Mouse (Mus musculus): Measurements from ENCODE around the gene Foxk1.

Gene Foxk1

DNA sequence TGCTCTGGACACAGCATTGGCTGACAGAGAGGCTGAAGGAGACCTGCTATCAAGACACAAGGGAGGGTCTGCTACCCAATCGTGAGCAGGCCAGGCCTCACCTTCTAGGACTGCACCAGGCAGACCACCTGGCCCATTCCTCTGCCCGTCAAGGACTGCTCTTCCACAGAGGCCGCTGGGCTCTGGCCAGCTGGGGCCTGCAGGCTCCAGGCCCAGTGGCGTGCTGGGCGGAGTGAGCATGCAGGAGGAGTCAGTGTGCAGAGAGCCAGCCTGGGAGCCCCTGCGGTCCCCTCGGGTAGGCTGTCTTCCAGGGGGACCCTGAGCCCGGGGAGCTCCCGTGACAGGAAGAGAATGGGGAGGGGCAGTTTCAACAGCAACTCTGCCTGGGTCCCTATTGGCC lies 85.4 kb downstream of the Foxk1 start:
- DNase-seq: no peak

DNA sequence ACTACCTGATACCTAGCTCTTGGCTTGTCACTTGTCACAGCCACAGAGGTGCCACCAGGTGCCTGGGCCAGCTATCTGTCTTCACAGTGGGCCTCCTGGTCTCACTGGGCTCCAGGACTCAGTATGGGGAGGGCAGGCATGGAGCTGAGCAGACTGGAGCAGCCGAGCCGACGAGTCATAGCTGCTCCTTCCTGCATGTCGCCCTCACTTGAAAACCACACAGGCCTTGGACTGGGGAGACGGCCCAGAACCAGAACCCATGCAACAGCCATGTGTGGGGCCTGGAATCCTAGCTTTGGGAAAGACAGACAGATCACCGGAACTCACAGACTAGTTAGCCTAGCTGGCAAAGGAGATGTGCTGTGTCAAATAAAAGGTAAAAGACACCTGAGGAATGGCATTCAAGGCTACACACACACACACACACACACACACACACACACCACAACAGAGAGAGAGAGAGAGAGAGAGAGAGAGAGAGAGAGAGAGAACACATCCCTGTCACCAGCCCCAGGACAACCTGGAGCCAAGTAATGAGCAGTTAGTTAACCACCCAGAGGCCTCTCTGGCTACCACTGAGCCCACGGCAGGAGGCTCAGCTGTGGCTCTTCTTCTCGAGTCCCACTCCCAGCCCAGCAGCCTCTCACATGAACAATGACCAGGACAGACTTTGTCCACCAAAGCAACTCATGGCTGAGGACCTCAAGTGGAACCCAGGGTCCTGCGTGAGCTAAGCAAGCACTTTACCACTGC lies 88.8 kb downstream of the Foxk1 start:
- no peak for DNase-seq

GRCm38 (mm10) chr5:142493307-142493706 lies 92.0 kb downstream of the Foxk1 start:
- DNase-seq: no peak

DNA sequence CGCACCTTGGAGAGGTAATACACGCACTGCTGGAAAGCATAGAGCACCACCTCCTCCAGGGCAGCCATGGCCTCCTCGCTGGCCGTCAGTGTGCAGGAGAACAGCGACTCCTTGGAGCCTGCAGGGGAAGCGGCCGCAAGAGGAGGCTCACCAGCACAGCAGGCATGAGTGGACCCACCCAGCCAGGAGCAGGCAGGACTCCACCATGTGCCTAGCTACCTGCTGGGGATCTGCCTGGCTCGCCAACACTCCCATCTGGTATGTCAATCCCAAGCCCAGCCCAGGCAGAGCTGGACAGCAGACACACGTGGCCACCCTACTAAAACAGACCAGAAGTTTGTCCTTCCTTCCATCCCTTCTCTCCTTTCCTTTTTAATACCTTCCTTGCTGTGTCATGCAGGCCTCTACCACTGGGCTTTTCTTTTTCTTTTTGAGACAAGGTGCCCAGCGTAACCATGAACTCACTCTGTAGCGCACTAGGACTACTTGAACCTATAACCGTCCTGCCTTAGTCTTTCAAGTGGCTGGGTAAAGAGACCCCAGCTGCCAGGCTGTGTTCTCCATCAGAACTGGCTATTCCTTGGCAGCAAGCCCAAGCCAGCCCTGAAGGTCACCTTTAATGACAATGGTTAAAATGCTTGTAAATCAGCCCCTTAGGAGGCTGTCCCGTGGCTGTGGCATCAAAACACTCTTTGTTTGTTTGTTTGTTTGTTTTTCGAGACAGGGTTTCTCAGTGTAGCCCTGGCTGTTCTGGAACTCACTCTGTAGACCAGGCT lies 94.2 kb downstream of the Foxk1 start:
- DNase-seq: peak in 1 of 2 experiments; percentile 13

DNA sequence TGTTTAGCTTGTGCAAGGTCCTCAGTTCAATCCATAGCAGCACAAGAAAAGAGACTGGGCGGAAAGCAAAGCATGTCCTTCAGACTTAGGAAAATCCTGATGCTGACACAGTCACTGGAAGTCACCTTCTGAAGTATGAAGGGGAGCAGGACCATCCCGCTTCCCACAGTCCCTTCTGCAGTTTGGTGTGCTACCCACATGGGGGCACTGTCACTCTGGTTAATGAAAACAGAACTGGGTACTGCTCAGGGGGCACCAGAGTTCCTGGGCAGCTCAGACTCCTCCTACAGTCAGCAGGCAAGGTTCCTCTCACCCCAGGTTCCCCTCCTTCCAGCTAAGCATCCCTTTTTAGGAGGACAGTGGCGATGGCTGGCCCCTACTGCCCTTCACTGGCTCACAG lies 97.7 kb downstream of the Foxk1 start:
- peak in 1 of 2 experiments; percentile 20 for DNase-seq

DNA sequence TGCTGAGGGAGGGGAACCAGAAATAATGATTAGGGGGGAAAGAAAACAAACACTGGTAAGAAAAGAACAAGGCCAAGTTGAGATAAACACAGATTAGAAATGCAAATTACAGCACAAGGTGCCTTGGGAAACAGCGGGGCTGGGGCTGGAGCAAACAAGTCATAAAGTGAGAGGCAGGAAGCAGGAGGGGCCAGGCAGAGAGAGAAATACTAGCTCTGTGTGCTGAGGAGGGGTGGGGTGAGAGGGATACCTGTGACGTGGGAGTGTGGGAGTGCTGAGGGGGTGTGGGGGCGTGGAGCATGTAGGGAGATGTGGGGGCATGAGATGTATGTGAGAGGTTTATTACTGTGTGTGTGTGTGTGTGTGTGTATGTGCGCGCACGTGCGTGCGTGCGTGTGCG lies 99.6 kb downstream of the Foxk1 start:
- DNase-seq: no peak

DNA sequence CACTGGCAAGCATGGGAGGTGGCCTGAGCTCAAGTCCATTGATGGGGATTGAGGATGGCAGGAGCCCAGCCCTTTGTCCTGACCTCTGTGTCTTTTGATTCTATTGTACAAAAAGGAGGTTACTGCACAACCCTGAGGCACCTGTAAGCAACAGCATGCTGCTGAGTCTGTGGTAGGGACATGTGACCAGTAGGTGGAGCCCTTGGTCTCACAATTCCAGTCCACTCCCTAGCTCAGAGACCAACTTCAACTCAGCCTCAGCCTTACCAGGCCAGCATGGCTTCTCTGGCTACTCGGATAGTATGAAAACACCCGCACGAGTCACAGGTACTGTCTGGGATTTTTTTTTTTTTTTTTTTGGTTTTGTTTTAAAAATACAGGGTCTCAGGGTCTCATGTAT lies 101.1 kb downstream of the Foxk1 start:
- peak; percentile 83 to 88 for DNase-seq

DNA sequence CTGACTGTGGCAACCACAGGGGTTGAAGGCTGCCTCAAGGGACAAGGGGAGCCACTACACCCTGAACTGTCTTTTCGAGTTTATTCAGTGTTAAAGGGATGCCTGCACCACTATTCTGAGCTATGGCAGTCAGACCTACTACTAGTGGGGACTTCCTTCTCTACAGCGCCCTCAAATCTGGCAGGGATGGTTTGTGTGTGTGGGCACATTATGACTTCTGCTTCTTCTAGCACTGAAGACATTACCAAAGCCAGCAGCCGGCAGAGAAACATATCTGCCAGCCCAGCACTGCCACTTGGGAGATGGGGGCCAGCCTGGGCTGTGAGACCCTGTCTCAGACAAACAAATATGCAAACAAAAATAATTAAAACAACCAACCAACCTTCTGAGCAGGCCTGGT lies 102.9 kb downstream of the Foxk1 start:
- DNase-seq: no peak

- DNase-seq: no peak
Observed at GRCm38 (mm10) chr5:142505695-142506423, 104.6 kb downstream of the Foxk1 start.

DNA sequence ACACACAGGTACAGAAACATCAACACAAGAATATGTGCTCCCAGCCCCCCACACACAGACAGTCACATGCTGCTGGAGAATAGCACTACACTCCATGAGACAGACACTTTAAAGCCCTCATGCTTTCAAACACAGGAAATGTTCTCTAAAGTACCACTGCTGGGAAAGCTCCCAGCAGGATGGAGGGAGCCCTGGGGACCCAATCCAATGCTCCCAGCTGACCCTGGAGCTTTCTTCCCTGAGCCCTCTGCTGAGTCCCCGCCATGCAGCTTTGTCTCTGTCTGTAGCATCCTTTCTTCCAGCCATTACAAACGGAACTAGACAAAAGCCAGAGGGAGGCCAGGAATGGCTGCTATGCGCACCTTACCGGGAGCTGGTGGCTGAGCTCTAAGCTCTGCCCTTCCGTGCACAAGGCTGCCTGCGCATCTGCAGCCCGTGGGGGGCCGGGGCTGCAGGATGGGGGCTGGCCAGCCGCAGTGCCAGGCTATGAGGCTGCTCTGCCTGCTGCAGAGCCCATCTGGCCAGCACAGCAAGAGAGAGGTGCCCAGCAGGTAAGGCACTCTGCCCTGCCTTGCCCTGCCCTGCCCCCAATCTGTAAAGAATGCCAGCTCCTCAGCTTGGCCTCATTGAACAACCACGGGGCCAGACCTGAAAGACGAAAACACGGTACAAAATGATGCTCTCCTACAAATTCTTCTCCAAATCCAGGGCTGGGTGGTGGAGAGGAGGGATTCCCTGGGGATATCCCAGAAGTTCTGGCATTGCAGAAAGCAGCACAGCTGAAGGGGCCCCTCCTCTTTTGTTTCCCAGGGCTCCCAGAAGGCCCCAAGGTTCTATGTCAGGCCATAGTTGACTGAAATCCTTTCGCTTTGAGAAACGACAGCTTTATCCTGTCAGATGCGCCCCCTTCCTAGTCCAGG lies 108.1 kb downstream of the Foxk1 start:
- DNase-seq: peak in 1 of 2 experiments; percentile 12

- DNase-seq: no peak
Observed at GRCm38 (mm10) chr5:142510061-142510414, 108.7 kb downstream of the Foxk1 start.

Measured in kidney, postnatal 25 days (tissue).